Mouse (Mus musculus) neutrophil, adult 5-6 weeks (primary cell): ENCODE measurements at regions not wholly inside any gene's neighbourhood (a gene's known extent, or its start where the extent isn't known, plus 50 kb on each side); places are given as distances from the start of the nearest gene placed in this dataset.

ENCODE experiments used
- ATAC-seq: fragments of 151-379, 151-347 bp; 2 replicates; pipeline ENCODE4 v1.8.0; 2017; ENCODE audit warnings: mild to moderate bottlenecking, moderate TSS enrichment; ENCODE audit not compliant: insufficient number of reproducible peaks, poor library complexity, low FRiP score, severe bottlenecking; ENCODE audit errors: extremely low read depth

- no peak for ATAC-seq
Observed at GRCm38 (mm10) chr12:79902163-79902562, 210.7 kb downstream of the Zfp36l1 start.

GRCm38 (mm10) chr12:79898198-79898930, 214.4 kb downstream of the Zfp36l1 start:
- ATAC-seq, result no peak

DNA sequence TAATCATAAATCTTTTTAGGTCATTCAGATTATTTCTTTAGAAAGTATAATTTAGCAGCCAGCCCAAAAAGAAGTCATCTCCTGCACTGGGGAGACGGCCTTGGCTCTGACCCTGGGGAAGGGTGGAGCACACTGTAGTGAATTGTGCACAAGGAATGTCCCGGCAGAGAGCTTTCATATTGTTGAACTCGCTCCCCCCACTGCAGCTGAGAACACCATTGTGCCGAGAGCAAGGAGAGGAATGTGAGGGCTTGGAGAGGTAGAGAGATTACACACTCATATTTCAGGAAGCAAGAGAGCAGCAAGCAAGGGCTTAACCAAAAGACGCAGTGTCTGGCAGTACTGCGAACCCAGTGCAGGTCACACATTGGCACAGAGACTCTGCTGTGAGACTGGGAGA, 216.8 kb downstream of the Zfp36l1 start:
- ATAC-seq, result no peak

- ATAC-seq, result no peak
Observed at GRCm38 (mm10) chr12:79895324-79895723, 217.5 kb downstream of the Zfp36l1 start.

DNA sequence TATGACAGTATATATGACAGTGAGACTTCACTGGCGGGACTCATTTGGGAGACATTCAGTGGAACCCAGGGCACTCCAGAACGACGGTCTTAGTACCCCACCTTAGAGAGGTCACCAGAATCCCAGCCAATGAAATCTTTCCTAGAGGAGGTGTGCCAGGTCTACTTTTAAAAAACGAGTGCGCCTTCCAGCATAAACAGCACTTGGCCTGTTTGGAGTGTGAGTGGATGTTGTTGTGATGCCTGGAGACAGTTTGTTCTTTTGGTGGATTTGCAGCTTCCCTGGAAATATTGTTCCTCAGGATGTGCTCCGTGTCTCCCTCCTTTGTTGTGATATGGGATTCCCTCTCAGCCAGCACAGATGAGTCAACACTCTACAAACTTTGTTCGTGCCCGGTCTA, 219.9 kb downstream of the Zfp36l1 start:
- no peak for ATAC-seq

- no peak for ATAC-seq
Observed at GRCm38 (mm10) chr12:79891942-79892341, 220.9 kb downstream of the Zfp36l1 start.

DNA sequence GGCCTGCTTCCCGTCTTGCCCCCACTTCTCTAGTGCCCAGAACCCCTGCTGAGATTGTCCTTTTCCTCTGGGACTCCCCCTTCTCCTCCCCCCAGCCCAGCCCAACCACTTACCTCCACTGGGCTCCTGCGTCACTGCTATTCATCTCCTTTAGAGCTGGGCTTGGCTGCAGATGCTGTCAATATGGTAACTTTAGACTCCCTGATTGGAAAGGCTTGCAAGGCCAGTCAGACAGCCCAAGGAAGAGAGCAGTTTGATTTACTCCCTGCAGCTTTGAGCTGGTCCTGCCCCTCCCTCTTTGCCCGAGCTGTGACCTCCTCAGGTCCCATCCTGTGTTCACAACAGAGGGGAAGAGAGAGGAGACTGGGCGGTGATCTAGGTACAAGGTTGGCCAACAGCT, 221.9 kb downstream of the Zfp36l1 start:
- ATAC-seq, result no peak

- no peak for ATAC-seq
Observed at GRCm38 (mm10) chr12:79890291-79890690, 222.5 kb downstream of the Zfp36l1 start.

GRCm38 (mm10) chr12:79888812-79889211, 224.0 kb downstream of the Zfp36l1 start:
- ATAC-seq, result no peak

GRCm38 (mm10) chr12:79888086-79888485, 224.7 kb downstream of the Zfp36l1 start:
- no peak for ATAC-seq

DNA sequence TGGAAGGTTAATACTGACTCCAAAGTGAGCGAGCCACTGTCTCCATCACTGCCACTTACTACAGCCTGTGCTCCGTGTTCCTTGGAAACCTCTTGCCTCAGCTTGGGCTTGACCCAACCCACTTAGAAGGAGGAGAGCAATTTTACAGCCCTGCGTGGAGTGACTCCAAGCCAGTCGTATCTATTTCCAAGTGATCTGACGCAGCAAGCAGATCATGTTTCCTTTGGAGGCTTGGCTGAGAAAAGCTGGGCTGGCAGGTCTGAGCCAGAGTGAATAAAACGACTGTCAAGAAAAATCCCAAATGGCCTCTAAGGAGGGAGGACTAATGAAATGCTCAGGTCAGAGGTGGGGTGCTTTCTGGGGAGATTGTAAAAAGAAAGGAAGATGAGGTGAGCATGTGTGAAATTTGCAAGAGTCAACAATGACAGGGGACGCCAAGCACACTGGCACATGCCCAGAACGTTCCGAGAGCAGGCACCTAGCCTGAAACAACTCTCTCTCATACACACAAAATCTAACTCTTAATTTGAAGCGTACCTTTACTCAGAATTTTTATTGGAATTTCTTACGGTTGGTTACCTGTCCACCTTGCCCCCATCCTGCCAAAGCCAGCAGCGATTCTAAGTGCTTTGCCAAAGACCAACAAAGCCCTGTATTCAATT, 225.5 kb downstream of the Zfp36l1 start:
- no peak for ATAC-seq

- ATAC-seq, result no peak
Observed at GRCm38 (mm10) chr12:79886494-79886893, 226.3 kb downstream of the Zfp36l1 start.

DNA sequence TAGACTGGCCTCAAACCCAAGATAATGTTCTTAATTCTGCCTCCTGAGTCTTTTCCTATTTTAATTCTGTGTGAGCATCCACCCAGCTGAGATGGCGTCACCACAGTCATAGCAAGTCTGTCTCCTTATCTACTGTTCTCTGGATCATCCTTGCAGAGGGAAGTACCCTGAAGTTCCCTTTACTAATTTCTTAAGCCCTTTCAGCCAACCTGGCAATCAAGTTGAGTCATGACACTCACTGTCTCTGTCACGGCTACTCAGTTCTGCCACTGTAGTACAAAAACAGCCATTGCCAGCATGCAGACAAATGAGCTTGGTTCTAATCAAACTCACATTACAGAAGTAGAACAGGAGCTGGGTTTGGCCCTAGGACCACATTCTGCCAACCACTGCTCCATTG, 227.5 kb downstream of the Zfp36l1 start:
- no peak for ATAC-seq

DNA sequence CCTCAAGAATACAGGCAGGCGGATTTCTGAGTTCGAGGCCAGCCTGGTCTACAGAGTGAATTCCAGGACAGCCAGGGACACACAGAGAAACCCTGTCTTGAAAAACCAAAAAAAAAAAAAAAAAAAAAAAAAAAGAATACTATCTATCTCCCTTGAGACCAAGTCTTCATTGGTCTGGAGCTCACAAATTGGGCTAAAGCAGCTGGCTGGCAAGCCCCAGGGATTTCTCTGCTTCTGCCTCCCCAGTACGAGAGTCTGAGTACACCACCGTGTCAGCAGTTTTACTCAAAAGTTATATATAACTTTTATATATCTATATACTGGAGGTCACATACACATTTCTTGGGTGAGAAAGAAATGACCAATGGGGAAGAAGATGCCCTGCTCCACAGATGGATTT, 229.2 kb downstream of the Zfp36l1 start:
- ATAC-seq, result no peak

GRCm38 (mm10) chr12:79880751-79881261, 232.0 kb downstream of the Zfp36l1 start:
- no peak for ATAC-seq

DNA sequence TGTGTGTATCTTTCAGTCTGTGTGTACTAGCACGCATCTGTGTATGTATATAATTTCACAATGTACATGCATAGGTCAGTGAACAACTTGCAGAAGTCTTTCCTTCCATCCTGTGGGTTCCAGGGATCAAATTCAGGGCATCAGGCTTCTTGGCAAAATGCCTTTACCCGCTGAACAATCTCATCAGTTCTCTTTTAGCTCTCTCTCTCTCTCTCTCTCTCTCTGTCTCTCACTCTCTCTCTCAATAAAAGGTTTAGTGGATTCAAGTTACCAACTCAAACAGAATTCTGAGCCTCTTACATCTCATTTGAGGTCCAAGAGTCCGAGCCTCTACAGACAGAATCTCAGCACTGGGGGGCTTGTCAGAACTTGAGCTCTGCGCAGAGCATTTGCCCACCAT, 232.5 kb downstream of the Zfp36l1 start:
- ATAC-seq, result no peak

DNA sequence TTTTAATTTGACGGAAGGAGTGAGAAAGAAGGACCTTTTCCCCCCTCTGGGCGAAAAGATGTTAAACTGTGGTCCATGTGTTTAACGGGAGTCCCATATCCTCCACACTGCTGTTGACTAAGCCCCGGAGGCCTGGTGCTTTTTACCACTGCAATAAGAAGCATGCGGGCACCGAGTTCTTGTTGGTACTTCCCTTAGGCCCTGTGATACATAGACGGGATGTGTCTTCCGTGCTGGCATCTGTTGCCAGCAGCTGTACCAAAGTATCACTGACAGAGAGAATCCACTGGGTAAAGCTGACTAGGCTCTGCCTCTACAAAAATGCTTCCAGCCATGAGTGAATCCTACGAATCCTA, 232.9 kb downstream of the Zfp36l1 start:
- ATAC-seq, result no peak

GRCm38 (mm10) chr12:79879093-79879917, 233.5 kb downstream of the Zfp36l1 start:
- ATAC-seq, result no peak

- no peak for ATAC-seq
Observed at GRCm38 (mm10) chr12:79878766-79879092, 234.1 kb downstream of the Zfp36l1 start.

DNA sequence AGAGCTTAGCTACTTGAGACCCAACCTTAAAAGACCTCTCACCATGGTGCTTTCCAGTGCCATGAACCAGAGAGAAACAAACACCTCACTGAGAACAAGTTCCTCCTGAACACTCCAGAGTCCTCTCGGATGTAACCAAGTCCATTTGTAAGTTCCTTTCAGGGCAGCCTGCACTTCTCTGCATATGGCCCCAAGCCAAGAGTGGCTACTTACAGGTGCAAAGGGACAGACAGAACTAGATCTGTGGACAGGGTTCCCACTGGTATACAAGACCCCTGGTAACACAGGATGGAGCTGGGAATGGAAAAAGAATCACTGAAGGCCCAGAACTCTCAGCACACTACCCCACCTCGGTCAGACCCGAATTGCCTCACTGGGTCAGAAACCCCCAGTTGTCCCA, 234.7 kb downstream of the Zfp36l1 start:
- no peak for ATAC-seq
